Mouse (Mus musculus): Measurements from ENCODE around the gene Bckdk.
"Not testable (repeated sequence)": the region's sequence is repeated elsewhere in the genome, so short reads cannot be mapped to it uniquely, and the experiment has no call there.

Gene Bckdk

GRCm38 (mm10) chr7:127930636-127931035 is 26.8 kb downstream of the Bckdk start:
- DNase-seq (ENCODE audit: low spot score in 2 of 2): no peak

- no peak for DNase-seq (ENCODE audit: low spot score in 2 of 2)
These were observed 27.7 kb downstream of the Bckdk start for GRCm38 (mm10) chr7:127931351-127932135.

GRCm38 (mm10) chr7:127932273-127933031 is 28.6 kb downstream of the Bckdk start:
- no peak for DNase-seq (ENCODE audit: low spot score in 2 of 2)

GRCm38 (mm10) chr7:127934075-127934474 is 30.2 kb downstream of the Bckdk start:
- DNase-seq (ENCODE audit: low spot score in 2 of 2): no peak

GRCm38 (mm10) chr7:127935028-127935722 is 31.3 kb downstream of the Bckdk start:
- peak; percentile 90 to 94 for DNase-seq (ENCODE audit: low spot score in 2 of 2)

- no peak for DNase-seq (ENCODE audit: low spot score in 2 of 2)
These were observed 31.9 kb downstream of the Bckdk start for GRCm38 (mm10) chr7:127935748-127936159.

GRCm38 (mm10) chr7:127936216-127936884 is 32.5 kb downstream of the Bckdk start:
- no peak for DNase-seq (ENCODE audit: low spot score in 2 of 2)

- not testable (repeated sequence) for DNase-seq (ENCODE audit: low spot score in 2 of 2)
These were observed 38.2 kb downstream of the Bckdk start for GRCm38 (mm10) chr7:127942097-127942496.

- no peak for DNase-seq (ENCODE audit: low spot score in 2 of 2)
These were observed 40.7 kb downstream of the Bckdk start for GRCm38 (mm10) chr7:127944614-127945013.

- DNase-seq (ENCODE audit: low spot score in 2 of 2): no peak
These were observed 42.7 kb downstream of the Bckdk start, which contains the start of gene Prss36 for GRCm38 (mm10) chr7:127946470-127947023. Gene Prss36 (minus strand): TSS chr7:127946725.

- no peak for DNase-seq (ENCODE audit: low spot score in 2 of 2)
These were observed 49.1 kb downstream of the Bckdk start for GRCm38 (mm10) chr7:127952864-127953581.

- DNase-seq (ENCODE audit: low spot score in 2 of 2): no peak
These were observed 55.5 kb downstream of the Bckdk start for GRCm38 (mm10) chr7:127959364-127959763.

Data from natural killer cell, adult 2 months (primary cell).